Mouse (Mus musculus): Measurements from ENCODE around the gene Gipc3.
A peak's percentile ranks its signal among the peaks of the same experiment; 100 is the strongest.

Gene Gipc3

DNA sequence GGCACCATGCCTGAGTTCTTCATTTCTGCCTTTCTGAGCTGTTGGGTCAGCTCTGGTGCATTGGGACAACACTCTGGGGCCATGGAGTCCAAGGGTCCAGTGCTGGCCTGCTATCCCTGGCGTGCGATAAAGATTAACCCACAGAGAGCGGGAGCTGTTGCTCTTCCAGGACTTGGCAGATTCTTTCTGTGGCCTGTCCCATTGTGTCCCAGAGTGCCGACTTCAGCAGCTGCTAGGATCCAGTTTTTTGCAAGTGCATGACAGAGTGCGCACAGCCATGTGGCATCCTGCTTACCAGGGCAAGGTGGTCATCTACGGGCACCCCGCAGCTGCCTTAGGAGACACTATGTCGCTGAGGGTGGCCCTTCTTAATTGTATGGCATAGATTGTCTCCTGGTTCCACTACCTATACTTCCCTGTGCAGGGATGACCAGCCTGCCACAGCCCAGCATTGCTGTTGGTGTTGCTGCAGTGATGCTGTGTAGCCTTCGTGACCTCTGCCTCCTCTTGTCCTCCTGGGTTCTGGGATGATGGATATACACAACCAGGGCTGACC lies 42.6 kb downstream of the Gipc3 start:
- DNase-seq (ENCODE audit: low read depth, low spot score) = no peak

DNA sequence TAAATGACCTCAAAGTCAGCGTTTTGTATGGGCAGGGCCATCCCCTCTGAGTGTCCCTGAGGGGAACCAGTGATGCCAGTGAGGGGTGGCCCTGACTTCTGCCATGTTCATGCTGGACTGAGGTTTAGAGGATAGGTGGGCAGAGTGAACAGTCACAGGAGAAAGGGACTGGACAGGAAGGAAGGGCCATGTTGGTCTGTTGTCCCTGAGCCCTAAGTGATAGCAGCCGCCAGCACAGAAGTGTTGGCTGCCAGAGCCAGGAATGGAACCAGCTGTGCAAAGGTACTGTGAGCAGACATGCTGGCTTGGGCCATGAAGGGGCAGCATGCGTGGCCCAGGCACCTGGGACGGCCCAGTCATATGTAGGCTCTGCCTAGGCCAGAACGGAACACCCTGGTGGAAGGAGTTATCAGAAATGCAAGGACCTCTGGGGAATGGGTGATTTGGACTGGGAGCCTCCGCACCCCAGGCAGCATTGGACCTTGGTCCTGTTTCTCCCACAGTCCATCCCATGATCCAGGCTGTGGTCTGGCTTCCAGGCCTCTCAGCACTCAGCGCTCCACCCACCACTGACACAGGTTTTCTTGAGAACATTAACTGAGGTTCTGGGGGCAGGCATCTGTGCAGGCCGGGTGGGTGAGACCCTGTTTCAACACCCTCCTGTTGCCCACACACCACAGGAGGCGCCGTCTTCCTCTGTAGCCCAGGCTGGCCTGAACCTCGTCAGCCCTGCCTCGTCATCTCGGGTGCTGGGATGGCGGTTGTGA lies 43.3 kb downstream of the Gipc3 start:
- no peak for DNase-seq (ENCODE audit: low read depth, low spot score)

DNA sequence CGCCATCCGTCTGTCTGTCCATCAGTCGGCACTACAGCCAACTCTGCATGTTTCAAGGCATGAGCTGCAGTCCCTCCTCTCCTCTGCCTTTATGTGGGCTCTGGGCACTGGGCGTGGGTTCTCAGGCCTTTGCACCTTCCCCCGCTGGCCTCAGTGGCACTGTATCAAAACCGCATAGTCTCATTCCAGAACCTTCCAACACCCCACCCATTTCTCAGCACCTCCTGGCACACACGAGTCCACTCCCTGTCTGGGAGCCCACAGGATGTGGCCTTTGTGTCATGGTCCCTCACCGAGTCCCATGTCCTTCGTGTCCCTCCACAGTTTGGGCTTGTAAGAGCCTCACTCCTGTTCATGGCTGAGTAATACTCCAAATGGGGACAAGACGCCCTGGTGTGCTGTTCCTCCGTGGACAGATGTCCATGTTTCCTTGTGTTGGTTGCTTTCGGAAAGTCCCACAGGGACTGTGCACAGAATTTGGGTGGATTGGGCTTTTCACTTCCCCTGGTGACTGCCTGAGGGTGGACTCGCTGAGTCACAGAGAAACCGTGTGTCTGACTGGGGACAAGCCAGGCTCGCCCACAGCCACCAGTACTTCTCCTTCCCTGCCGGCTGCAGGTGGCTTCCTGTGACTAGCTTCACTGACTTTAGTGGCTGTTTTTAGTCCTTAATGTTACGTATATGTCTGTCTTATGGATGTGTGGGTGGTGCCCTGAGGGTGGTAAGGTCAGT lies 44.5 kb downstream of the Gipc3 start:
- DNase-seq (ENCODE audit: low read depth, low spot score) = no peak

DNA sequence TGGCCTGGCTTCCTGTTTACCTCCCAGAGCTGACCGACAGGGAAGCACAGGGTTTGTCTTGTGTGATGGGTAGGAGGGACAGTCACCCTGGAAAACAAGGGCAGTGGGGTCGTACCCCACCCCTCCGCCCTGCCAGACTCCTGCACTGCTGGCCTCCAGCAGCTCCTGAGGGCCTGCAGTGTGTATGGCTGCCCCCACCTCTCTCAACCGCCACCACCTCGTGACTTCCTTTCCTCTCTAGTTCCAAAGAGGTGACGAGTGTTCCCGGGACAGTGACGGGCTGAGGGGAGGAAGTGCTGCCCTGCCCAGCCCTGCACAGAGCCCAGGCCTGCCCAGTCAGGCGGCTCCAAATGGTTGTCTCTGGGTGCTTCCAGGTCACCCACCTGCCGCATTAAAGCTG lies 45.2 kb downstream of the Gipc3 start:
- no peak for DNase-seq (ENCODE audit: low read depth, low spot score)

DNA sequence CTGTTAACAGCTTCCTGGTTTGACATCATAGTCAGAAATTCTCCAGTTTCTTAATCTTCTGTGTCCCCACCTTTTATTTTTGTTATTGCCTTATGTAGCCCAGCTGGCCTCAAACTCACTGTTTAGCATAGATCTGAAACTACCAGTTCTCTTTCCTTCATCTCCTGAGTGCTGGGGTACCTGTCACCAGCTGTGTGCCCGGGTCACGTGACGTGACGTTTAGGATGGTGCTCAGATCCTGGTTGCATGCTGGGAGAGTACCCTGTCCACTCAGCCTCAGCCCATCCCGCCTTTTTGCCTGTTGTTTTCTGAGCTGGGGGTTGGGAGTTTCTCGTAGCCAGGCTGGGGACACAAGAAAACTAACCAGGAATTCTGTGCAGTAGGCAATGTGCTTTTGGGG lies 45.8 kb downstream of the Gipc3 start:
- DNase-seq (ENCODE audit: low read depth, low spot score) = no peak

DNA sequence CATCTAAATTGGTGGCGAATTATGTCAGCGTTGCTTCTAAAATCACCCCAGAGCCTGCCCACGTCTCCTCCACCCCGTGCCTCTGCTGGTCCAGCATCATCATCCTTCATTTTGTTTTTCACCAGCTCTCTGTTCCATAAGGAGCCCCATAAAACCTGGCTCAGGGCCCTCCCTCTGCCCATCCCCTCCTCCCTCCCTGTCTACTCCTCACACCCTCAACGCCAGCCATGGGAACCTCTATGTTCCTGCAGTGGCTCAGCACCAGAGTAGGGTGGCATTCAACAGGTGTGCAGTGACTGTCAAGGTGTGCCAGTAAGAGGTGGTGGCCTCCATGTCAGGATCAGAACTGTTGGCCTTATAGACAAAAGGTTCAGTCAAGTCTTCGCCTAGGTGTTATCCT lies 47.9 kb downstream of the Gipc3 start:
- no peak for DNase-seq (ENCODE audit: low read depth, low spot score)

DNA sequence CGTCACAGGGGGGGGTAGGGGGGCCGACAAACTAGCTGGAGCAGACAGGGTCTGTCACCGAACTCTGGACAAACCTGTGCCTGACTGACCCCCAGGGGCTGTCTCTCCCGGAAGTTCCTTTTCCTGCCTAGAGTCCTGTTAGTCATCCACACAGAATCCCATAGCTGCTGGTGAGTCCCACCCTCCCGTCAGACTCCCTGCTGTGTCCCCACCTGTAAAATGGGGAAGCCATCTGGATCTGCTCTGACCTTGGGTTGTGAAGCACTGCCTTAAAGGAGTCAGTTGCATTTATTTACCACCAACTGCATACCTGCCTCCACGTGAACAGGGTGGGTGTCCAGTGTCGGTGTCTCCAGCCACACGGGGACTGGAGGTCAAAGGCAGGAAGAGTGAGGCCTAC lies 48.6 kb downstream of the Gipc3 start:
- no peak for DNase-seq (ENCODE audit: low read depth, low spot score)

DNA sequence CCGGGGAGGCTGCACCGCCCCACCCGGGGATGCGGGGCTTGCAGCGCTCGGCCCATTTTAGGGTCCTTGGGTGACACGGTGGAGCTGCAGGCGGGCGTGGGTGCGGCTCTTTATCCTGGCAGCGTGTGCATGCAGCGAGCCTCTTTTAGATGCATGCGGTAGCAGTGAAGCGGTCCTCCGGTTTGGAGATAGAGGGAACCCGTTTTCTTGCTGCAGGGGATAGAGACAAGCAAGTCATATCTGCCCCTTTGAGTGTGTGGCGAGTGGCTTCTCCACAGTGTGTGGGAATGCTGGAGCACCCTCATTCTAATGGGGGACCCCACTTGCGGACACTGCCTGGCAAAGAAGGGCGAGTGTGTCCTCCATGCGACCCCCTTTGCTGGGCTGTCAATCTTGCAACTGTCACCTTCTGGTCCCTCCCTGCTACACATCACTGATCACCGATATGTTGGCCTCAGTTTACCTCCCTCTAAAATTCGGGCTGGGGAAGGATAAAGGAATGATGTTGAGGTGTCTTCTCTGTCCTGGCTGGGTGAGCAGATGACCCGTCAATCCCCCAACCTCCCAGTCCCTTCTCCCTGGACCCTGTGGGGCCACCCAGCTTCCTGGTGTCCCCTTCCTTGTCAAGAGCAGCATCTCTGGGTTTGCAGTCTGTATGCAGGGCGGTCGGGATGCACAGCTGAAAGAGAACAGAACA lies 49.6 kb downstream of the Gipc3 start:
- DNase-seq (ENCODE audit: low read depth, low spot score) = no peak

DNA sequence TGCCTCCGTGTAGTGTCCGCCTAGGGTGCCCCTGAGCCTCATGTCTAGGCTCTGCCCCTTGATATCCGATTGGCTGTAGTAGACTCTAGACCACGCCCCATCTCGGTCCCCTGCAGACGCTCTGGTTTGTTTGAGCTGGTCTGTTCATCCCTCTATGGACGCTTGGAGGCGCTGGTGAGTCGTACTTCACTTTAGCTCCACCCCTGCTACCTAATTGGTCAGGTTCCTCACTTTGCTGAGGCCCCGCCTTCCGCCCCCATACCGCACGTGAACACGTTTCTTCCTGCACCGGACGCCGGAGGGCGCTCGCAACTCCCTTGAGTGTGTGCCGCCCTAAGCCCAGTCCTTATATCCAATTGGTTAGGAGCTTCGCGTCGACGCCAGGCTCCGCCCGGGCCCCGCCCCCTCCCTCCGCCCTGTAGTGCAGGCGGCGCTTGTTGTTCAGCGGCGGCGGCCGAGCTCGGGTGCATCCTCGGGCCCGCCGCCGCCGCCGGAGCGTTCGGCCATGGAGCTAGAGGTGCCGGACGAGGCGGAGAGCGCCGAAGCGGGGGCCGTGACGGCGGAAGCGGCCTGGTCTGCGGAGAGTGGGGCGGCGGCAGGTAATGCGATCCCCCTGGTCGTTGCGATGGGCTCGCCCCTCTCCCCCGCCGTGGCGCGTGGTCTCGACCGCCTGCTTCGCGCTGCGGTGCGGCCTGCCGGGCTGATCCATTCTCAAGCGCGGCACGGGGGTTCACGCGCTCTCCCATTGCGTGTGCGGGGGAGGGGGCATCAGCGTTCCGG lies 50.3 kb downstream of the Gipc3 start, which contains the start of gene Pip5k1c:
Pip5k1c (plus strand) TSS at position 410 of the 780 bp plus-strand sequence.
- peak; percentile 100 for DNase-seq (ENCODE audit: low read depth, low spot score)

DNA sequence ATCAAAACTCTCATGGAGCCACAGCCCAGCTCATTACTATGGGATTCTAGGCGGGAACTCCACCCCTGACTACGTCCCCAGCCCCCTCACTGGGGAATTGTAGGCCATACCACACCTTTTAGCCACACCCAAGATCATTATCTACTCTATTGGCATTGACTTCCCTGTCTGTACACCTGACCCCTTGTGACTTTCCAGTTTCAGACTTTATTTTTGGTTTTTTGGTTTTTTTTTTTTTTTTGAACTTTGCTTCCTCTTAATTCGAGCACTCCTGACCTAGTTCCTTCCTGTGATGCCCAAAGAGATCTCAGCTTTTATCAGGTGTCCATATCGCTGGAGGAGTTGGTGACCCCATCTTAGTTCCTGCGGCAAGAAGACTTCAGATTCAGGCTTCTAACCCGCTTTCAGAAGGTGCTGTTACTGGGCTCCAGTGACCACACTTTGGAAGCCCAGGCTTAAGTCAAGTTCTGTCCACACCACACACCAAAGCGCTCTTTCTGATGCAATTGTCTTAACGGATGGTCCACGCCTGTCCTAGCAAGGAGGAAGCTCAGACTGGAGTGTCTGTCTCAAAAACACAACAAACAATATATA lies 51.5 kb downstream of the Gipc3 start, which contains the start of gene Tjp3:
Tjp3 (minus strand) TSS at position 71 of the 594 bp plus-strand sequence.
- no peak for DNase-seq (ENCODE audit: low read depth, low spot score)

DNA sequence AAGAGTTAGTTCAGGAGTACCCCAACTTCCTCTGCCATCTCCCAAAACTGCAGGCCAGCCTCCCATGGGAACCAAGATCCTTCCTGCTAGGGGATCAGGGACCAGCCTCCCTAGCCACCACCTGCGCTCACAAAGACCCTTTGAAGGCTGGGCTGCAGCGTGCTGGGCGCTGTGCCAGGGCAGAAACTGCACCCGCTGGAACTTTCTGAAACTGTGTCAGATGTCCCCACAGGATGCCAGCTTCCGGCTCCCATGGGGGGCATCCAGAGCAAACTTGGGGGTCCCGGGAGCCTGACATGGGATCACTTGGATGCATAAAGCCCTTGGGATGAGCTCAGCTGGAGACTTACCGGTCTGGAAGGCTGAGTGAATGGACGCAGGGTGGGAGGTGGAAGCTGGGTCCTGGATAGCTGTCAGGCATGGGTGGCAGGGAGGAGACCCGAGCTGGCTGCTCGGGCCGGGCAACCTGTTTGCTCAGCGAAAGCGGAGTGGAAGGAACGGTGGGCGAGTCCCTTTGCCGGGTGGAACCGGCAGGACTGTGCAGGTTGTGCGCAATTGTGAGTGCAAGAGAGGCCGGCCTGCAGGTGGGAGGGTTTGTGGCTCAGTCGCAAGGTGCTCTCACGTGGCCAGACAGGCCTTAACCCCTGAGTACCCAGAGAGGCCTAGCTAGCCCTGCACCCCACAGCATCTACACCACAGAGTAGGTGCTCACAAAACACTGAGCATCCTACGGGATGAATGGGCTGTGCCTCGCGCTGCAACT lies 52.2 kb downstream of the Gipc3 start:
- DNase-seq (ENCODE audit: low read depth, low spot score) = no peak

DNA sequence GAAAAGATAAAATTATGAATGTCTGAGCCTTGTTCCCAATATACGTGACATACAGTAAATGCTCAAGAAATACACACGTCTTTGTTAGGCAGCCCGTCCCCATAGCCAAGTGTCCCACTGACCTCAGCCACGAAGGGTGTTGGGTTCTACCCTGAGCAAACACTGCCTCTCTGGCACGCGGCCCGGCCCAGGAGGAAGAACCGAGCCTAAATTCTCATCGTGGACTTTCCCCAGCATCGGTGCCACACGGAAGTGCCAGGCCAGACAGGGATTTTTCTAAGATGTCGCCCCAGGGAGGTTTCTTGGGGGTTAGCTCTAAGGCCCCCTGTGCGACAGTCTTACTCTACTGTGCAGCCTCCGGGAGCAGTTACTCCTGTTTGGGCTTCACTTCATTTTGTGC lies 53.3 kb downstream of the Gipc3 start:
- DNase-seq (ENCODE audit: low read depth, low spot score) = no peak

DNA sequence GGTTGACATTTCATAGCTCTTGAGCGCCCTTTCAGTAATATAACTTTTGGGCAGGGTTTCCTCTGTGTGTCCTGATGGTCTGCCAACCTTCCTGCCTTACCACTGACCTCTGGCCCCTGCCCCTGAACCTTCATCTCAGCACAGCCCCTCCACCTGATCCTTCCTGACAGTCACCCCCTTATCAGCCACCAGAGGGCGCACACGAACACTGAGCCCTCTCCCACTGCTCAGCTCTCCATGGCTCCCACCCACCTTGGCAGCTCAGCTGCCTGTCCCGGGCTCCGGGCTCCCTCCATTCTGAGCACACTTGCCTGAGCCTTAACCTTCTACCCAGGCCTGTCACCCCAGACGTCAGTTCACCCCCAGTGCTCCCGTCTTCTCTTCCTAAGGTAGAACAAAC lies 53.8 kb downstream of the Gipc3 start:
- peak; percentile 48 for DNase-seq (ENCODE audit: low read depth, low spot score)

DNA sequence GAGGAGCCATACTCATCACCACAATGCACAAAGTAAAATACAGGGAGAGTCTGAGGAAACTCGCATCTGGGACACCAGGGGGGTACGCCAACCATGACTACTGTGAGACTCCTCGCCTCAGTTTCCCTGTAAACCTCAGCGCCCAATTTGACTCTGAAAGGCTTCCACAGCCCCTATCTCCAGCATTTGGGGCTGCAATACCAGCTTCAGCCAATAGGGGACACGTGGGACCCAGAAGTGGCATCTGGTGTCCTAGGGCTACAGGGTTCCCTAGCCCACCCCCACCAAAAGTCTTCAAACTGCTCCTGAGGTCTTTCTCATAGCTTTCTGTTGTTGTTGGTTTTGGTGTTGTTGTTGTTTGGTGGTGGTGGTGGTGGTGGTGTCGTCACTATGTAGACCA lies 54.5 kb downstream of the Gipc3 start:
- DNase-seq (ENCODE audit: low read depth, low spot score) = no peak

DNA sequence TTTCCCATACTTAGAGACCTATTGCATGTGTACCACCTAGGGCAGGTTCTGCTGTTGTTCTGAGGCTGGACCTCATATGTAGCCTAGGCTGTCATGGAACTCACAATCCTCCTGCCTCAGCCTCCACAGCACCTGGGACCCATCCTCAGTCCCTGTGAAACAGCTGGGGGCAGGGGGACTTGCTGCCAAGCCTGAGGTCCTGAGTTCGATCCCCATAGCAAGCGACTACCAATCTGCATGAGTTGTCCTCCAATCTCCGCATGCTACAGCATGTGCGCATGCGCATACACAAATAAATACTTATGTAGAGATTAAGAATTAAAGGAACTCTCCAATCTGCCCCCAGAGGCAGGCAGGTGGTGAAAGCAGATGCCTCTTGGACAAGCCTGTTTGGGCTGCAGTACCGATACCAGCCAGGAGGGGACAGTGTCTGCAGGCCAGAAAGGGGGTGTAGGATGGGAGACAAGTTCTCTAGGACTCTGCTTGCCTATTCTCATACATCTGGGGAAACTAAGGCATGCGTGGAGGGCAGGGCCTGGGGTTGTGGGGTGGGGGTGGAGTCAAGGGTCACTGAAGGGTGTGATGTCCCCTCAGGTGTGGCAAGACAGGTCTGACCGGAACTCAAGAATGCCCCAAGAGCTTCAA lies 55.4 kb downstream of the Gipc3 start:
- DNase-seq (ENCODE audit: low read depth, low spot score) = no peak

DNA sequence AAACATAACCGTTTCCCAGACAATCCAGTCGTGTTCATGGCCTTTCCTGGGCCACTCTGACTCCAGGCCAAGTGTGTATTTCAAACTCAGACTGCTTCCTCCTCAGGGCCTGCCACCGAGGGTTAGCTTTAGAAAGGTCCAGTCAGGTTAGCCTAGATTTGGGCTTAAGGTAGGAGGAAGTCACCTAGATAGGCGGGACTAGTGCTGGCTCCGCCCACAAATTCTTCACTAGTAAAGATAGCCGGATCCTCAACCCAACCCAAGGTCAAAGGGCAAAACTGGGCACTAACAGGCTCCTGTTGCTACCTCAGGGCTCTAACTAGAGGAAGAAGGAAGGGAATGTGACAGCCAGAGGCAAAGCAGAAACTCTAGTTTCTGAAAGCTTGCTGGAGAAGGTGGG lies 56.5 kb downstream of the Gipc3 start:
- no peak for DNase-seq (ENCODE audit: low read depth, low spot score)

DNA sequence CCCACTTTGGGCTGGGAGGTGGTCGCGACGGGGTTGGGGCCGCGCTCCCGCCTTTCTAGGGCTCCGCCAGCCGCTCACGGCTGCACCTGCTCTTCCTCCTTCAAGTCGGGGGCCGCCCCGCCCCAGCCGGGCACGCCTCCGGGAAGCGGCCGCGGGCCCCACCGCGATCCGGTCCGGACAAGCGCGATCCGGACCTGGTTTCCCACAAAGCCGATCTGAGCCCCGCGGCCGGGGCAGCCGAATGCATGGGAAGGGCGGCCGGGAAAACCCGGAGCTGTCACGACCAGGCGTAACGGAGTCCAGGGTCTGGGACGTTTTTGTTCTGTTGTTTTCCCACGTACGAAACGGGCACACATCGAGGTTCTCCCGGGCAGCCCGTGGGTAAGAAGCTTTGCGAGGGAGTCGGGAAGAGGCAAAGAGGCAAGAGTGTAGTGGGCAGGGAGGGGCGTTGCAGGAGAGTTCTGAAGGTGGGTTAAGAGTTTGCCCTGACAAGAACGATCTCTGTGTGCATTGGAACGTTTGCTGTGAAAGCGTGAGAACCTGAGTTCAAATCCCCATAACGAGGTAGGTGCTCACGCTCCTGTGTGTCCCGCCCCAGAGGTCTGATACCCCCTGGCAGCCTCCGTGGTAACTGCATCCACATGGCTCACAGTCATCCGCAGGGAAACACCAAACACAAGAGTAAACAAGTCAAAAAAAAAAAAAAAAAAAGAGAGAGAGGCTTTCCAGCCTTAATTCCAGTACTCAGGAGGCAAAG lies 57.2 kb downstream of the Gipc3 start:
- peak; percentile 65 for DNase-seq (ENCODE audit: low read depth, low spot score)
